Mouse (Mus musculus) macrophage (primary cell): ENCODE results near the gene Mavs. TPM values are rescaled to one million over a fixed set of nuclear protein-coding genes. Genes with fewer than 3 reads are reported as not detected.

ENCODE experiments used
- H3K27ac ChIP-seq: fragments of 350-480 bp; formaldehyde crosslinking; 2 replicates; pipeline ENCODE4 v1.9.0; 2021
- H3K36me3 ChIP-seq: fragments of 350-480 bp; formaldehyde crosslinking; 2 replicates; pipeline ENCODE4 v1.9.0; 2021; ENCODE audit errors: inconsistent target
- H3K4me3 ChIP-seq: fragments of 350-480 bp; formaldehyde crosslinking; 2 replicates; pipeline ENCODE4 v1.9.0; 2021; ENCODE audit errors: inconsistent target
- H3K79me2 ChIP-seq: fragments of 350-480 bp; formaldehyde crosslinking; 2 replicates; pipeline ENCODE4 v1.9.0; 2021; ENCODE audit errors: inconsistent target
- WGBS: methylation state at CpG from one replicate; pipeline ENCODE4 v1.1.7; 2026; ENCODE audit warnings: inconsistent platforms; ENCODE audit not compliant: missing documents; 5-methylcytosine and 5-hydroxymethylcytosine counted together
- polyA plus RNA-seq: library from polyadenylated mRNA; stranded (reverse); fragments of 250-400 nt; gene quantifications from 3 replicates; pipeline ENCODE4 v1.2.4, GENCODE M21; 2018; ENCODE audit warnings: inconsistent platforms

Gene Mavs
- polyA plus RNA-seq, 1 experiment from 2014 or later, result 41.4 TPM

DNA sequence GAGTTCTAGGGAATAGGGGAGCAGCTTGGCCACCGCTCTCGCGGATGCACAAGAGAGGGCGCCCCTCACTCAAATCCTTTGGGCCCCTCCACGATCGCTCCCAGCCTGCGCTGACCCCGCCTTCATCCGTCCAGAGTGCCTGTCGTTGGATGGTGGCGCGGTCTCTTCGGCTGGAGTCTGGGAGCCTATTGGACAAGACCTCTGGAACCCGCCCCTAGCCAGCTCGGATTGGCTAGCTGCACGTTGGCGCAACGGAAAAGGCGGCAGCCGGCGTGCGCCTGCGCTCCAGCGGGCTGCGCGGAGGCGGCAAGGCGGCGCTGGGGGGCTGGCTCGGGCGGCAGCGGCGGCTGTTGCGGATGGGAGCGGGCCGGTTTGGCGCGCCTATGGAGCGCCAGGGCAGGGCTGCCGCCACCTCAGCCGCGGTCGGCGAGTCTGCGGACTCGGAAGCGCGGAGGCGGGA lies 28.4 kb downstream of the Mavs start, which contains the start of gene Pank2:
Pank2 (plus strand) TSS at position 283 of the 460 bp plus-strand sequence.
- peak within 1 kb of the TSS; percentile 88 for H3K4me3 ChIP-seq
- peaks cover 44% of the 10 kb centered on the region for H3K79me2 ChIP-seq
- H3K27ac ChIP-seq, result peak within 1 kb of the TSS; percentile 84
- no peaks in the 10 kb centered on the region for H3K36me3 ChIP-seq
- under 1% methylated on average over 45 of the region's 49 CpGs for WGBS

DNA sequence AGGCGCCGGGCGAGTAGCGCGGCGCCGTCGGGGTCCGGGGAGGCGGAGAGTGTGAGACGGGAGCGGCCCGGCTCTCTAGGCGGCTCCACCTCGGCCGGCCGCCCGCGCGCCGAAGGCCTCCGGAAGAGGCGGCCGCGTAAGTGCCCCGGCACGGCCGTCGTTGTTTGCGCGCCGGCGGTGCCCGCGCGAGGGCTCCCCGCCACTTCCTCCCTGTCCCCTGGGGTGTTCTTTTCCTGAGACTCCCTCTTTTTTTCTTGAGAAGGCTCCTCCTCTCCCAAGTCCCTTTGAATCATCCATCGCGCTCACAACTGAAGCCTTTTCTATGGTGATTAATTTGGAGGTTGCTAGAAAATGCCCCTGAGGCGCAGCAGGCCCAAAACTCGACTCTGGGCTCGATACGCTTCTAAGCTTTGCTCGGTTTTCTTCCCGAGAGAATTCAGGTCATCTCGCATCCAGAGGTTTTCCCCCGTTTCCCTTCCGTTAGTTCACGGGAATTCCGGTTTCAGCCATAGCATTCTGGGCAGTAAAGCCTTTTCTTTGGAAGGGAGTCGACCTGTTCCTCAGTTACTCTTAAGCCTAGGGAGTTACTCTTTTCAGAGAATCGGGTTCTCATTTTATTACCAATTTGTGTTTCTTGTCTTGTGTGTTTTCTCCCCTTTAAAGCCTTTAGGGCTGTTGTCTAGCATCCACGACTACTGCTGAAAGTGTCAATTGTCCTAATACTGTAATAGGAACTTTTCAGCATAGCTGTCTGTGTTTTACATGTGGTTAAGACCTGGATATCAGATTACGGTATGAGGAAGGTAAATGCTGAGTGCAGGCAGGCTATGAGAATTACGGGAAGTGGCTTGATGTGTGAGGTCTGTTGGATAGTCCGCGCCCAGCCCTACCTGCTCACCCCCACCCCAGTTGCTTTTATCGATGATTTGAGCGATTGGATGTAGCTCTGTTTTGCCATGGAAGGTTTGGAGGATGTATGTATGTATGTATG lies 29.1 kb downstream of the Mavs start:
- WGBS, result under 1% methylated on average over 46 of the region's 59 CpGs
- H3K36me3 ChIP-seq, result no peaks in the 10 kb centered on the region
- H3K27ac ChIP-seq, result peak overlapping the region; percentile 84
- peaks cover 52% of the 10 kb centered on the region for H3K79me2 ChIP-seq
- peak overlapping the region; percentile 88 for H3K4me3 ChIP-seq

DNA sequence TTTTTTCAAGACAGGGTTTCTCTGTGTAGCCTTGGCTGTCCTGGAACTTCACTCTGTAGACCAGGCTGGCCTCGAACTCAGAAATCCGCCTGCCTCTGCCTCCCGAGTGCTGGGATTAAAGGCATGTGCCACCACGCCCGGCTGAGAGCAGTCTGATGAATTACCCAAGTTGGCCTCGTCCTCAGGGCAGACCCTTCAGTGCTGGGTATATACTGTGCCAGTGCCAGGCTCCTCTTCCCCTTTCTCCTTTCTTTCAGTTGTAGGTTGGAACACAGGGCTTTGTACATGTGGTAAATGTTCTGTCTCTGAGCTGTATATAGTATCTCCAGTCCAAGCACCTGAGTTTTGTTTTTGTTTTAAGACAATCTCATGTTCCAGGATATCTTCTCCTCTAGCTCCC lies 30.2 kb downstream of the Mavs start:
- Histone ChIP-seq H3K27ac (peak overlapping the region; percentile 84; the same call in 1 of the 2 replicates), H3K4me3 (peak overlapping the region; percentile 88; the same call in 1 of the 2 replicates), H3K79me2 (peaks cover 62% of the 10 kb centered on the region), H3K36me3 (no peaks in the 10 kb centered on the region)
- 0% methylated on average over 3 of the region's 6 CpGs for WGBS

DNA sequence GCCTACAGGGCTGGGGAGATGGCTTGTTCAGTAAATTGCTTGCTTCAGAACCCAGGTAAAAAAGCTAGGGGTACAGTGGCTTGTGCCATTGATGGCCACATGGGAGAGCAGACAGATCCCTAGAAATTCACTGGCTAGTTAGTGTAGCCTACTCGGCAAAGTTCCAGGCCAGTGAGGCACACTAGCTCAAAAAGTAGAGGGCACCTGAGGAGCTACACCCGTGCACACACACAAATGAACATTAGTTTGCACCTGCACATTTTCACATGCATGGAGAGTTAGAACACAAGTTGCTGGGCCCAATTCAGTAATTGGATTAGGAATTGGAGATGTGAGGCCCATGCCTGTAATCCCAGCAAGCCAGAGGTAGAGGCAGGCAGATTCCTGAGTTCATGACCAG lies 31.2 kb downstream of the Mavs start:
- WGBS, result 92% methylated on average over 2 of the region's 2 CpGs
- H3K27ac ChIP-seq, result no peak overlapping the region
- no peaks in the 10 kb centered on the region for H3K36me3 ChIP-seq
- H3K79me2 ChIP-seq, result peaks cover 72% of the 10 kb centered on the region
- H3K4me3 ChIP-seq, result no peak overlapping the region

DNA sequence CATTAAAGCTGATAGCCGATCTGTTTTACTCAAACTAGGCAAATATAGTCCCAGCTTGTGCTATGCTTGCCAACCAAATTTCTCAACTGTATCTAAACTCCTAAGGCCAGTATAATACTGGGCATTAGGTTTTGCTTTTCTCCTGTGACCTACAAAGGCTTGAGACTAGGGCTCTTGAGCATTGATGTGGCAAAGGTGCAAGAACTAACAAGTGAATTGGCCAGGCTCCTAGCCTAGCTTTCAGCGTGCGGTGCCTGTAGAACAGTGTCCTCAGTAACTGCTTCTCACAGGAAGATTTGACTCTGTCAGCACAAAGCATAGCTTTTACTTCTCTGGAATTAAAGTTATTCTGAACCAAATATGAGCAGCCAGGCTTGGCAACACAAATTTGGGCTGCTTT lies 41.6 kb downstream of the Mavs start:
- WGBS, result 90% methylated on average over 3 of the region's 3 CpGs
- H3K79me2 ChIP-seq, result peaks cover 38% of the 10 kb centered on the region
- no peak overlapping the region for H3K27ac ChIP-seq
- no peak overlapping the region for H3K4me3 ChIP-seq
- peaks cover 58% of the 10 kb centered on the region for H3K36me3 ChIP-seq

DNA sequence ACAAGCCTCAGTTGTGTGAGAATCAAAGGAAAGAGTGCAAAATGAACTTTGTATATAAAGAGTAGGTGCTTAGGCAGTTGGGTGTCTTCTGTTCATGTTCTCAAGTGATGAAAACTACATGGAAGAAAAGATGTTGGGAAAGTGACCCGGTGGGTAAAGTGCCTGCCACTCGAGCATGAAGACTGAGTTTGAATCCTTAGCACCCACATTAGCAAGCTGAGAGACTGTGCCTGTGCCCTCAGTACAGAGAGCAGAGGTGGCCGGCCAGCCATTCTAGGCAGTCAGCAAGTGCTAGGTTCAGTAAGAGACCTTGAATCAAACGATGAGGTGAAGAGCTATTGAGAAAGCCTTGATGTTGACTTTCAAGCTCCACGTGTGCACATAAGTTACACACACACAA lies 42.9 kb downstream of the Mavs start:
- H3K4me3 ChIP-seq, result no peak overlapping the region
- peaks cover 60% of the 10 kb centered on the region for H3K36me3 ChIP-seq
- H3K27ac ChIP-seq, result no peak overlapping the region
- H3K79me2 ChIP-seq, result peaks cover 25% of the 10 kb centered on the region
- WGBS, result 94% methylated on average over 5 of the region's 5 CpGs

DNA sequence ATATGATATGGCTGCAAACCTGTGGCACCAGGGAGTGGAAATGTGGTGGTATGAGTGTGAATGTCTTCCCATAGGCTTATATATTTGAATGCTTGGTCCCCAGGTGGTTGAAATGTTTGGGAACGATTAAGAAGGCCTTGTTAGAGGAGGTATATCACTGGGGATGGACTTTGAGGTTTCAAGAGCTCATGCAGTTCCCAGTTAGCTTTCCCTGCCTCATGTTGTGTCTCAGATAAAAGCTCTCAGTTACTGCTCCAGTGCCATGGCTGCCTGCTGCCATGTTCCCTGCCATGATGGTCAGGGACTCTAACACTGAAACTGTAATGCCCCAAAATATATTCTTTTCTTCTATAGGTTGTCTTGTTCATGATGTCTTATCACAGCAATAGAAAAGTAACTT lies 47.7 kb downstream of the Mavs start:
- 100% methylated on average over 1 of the region's 1 CpGs for WGBS
- Histone ChIP-seq H3K4me3 (no peak overlapping the region), H3K79me2 (no peaks in the 10 kb centered on the region; the same call in 1 of the 2 replicates), H3K27ac (no peak overlapping the region), H3K36me3 (peaks cover 56% of the 10 kb centered on the region; the same call in 1 of the 2 replicates)

DNA sequence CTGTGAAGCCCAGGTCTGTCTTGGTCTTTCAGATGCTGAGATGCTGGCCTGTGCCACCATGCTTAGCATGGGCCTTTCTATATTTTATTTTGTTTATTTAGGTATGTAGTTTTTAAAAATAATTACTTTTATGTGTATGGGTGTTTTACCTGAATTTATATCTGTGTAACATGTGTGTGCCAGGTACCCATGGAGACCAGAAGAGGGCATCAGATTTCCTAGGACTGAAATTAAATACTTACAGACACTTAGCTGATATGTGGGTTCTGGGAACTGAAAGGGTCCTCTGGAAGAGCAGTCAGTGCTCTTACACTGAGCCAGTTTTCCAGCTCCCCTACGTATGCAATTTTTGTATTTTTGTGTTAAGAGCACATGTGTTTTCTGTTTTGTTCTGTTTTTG lies 52.4 kb downstream of the Mavs start:
- Histone ChIP-seq H3K36me3 (peaks cover 49% of the 10 kb centered on the region), H3K4me3 (no peak overlapping the region), H3K79me2 (no peaks in the 10 kb centered on the region), H3K27ac (no peak overlapping the region)
- 100% methylated on average over 1 of the region's 1 CpGs for WGBS

DNA sequence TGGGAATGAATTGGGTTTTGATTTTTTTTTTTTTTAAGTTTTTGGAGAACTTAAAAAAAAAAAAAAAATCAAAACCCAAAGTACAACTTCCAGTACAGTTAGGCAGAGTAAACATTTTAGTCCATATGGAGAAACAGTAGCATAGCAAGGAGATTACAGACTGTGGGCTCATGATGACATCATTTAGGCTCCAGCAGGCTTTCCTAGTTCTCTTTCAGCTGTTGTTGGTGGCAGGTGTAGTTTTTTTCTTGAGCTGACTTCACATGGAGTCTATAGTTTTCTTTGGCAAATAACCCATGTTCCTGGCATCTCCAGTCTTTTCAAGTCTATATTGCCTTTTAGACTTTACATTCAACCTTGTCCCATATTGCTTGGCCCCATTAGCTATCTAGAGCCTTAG lies 56.8 kb downstream of the Mavs start:
- Histone ChIP-seq H3K27ac (no peak overlapping the region), H3K79me2 (no peaks in the 10 kb centered on the region), H3K4me3 (no peak overlapping the region), H3K36me3 (peaks cover 65% of the 10 kb centered on the region)

DNA sequence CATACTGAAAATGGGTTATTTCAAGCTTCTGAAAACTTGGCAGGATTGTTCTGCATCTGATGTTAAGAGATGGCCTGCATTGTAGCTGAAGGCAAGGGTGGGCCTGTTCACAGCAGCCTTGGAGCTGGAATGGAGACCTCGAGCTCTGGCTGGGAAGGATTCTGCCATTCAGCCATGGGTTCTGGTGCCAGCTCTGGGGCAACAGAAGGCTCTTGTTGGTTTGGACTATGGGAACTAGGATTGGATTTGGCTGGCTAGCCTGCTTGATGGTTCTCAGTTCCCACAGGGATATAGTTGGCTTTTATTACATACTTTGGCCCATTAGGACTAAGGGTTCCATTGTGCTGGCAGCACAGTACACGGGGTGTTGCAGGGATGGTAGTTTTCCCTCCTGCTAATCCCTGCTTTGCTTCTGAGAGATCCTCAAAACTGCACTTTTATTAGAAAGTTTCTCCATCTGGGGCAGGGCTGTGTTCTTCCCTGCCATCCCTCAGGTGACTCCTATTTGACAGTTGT lies 62.9 kb downstream of the Mavs start:
- 93% methylated on average over 2 of the region's 2 CpGs for WGBS
- peaks cover 61% of the 10 kb centered on the region for H3K36me3 ChIP-seq

More for the DNA sequence above, 62.9 kb downstream of the Mavs start:
- H3K27ac ChIP-seq, result no peak overlapping the region
- no peak overlapping the region for H3K4me3 ChIP-seq
- H3K79me2 ChIP-seq, result no peaks in the 10 kb centered on the region

Other genes starting within 250 kb of the Mavs start
- gene Gfra4, start 191.0 kb upstream of the Mavs start, polyA plus RNA-seq, result 1.2 to 7.8 TPM (median 2.4 TPM) in 3 replicates
- gene Adam33, start 170.2 kb upstream of the Mavs start, polyA plus RNA-seq, result 5.1 to 26.4 TPM (median 5.5 TPM) in 3 replicates
- 63.7 to 152 TPM (median 102 TPM) in 3 replicates for gene Siglec1, start 147.3 kb upstream of the Mavs start, polyA plus RNA-seq
- gene Hspa12b, start 106.8 kb upstream of the Mavs start, polyA plus RNA-seq, result 0.06 to 0.17 TPM in 2 of 3 replicates, not detected in the other
- gene Gm11037, start 100.6 kb upstream of the Mavs start, polyA plus RNA-seq, result not detected in 3 replicates
- gene 1700037H04Rik, start 74.0 kb upstream of the Mavs start, polyA plus RNA-seq, result 29.5 to 50.1 TPM (median 49.5 TPM) in 3 replicates
- 97.8 to 113 TPM (median 108 TPM) in 3 replicates for gene Cenpb, start 54.0 kb upstream of the Mavs start, polyA plus RNA-seq
- 8.9 to 17.1 TPM (median 9.4 TPM) in 3 replicates for gene Cdc25b, start 47.1 kb upstream of the Mavs start, polyA plus RNA-seq
- gene Spef1, start 46.8 kb upstream of the Mavs start, polyA plus RNA-seq, result 0.98 to 3.7 TPM (median 2.0 TPM) in 3 replicates
- gene Ap5s1, start 27.0 kb upstream of the Mavs start, polyA plus RNA-seq, result 16.5 to 31.5 TPM (median 17.0 TPM) in 3 replicates
- 23.9 to 28.9 TPM (median 26.8 TPM) in 3 replicates for gene Pank2, start 28.4 kb downstream of the Mavs start, polyA plus RNA-seq
- gene Rnf24, start 118.8 kb downstream of the Mavs start, polyA plus RNA-seq, result 1.9 to 2.8 TPM (median 2.8 TPM) in 3 replicates